Mouse (Mus musculus) right cerebral cortex, postnatal 10 days (tissue): ENCODE results near the gene Amph.

Source experiments
- DNase-seq, 2 experiments: peaks; one replicate each; pipeline ENCODE4 v3.0.0; 2021; ENCODE audit warnings: low spot score in 2 of 2

Gene Amph

DNA sequence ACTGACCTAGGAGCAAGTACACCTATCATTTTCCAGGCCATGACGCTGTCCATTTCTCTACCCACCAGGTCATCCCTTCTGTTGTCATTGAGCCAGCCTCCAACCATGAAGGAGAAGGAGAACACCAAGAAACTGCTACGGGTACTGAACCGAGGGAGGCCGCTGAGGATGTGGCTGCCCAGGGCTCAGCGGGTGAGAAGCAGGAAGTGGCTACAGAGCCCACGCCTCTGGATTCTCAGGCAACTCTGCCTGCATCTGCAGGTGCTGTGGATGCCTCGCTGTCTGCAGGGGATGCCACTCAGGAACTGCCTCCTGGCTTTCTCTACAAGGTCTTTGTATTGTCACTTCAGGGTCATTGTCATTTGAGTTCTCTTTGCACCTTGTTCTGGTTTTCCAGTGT lies 191.1 kb downstream of the Amph start:
- DNase-seq = no peak

- no peak for DNase-seq
Observed at GRCm38 (mm10) chr13:19139771-19140170, 191.8 kb downstream of the Amph start.

DNA sequence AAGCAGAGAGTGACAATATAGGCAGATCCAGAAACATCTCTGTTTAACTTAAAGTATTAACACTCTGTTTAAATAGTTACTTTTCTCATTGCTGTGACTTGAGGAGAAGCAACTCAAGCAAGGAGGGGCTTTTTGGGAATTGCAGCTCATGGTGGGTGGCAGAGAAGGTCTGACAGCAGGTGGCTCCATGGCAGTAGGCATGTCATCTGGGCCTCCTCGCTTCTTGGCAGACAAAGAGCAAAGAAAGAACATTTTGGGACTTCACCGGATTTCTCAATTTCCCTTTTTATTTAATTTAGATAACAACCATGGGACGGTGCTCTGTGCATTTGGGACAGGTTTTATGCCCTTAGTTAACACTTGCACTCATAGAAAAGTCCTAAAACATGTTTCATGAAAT lies 195.8 kb downstream of the Amph start:
- DNase-seq = no peak

GRCm38 (mm10) chr13:19147468-19147867 lies 199.5 kb downstream of the Amph start:
- DNase-seq = no peak

DNA sequence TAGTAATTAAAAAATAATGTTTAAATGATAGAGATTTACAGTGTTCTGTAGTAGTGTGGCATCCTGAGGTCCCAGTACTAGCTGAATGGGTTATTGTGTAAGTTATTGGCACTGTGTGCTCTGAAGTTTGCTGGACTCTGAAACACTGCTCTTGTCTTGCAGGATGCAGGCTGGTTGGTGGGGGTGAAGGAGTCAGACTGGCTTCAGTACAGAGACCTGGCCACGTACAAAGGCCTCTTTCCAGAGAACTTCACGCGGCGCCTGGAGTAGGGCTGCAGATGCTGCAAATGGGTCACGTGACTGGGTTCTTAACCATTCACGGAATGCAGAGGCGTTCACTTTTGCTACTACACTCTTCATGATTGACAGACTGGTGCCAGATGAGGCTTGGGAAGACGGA lies 201.6 kb downstream of the Amph start:
- DNase-seq = peak in 1 of 2 experiments; percentile 48

GRCm38 (mm10) chr13:19150438-19151301 lies 202.7 kb downstream of the Amph start:
- no peak for DNase-seq

DNA sequence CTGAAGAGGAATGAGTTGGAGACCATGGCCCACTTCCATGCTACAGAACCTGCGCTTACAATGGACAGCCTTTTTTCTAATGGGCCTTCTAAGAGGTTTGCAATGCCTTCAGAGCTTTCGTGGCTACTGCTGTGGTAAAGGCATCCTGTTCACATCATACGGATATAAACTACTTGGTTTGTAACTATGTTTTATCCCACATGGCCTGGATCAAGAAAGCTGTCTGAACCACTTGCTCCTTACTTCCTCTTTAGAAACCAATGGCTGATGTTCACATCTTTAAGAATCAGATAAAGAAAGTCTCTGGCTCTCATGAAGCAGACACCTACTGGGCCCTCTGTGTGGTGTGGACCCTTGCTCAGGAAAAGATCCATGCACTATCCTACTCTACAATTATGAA lies 204.1 kb downstream of the Amph start:
- no peak for DNase-seq

GRCm38 (mm10) chr13:19158484-19158883 lies 210.5 kb downstream of the Amph start:
- peak; percentile 63 to 74 for DNase-seq

- no peak for DNase-seq
Observed at GRCm38 (mm10) chr13:19160616-19161015, 212.6 kb downstream of the Amph start.

GRCm38 (mm10) chr13:19161111-19161510 lies 213.1 kb downstream of the Amph start:
- no peak for DNase-seq

DNA sequence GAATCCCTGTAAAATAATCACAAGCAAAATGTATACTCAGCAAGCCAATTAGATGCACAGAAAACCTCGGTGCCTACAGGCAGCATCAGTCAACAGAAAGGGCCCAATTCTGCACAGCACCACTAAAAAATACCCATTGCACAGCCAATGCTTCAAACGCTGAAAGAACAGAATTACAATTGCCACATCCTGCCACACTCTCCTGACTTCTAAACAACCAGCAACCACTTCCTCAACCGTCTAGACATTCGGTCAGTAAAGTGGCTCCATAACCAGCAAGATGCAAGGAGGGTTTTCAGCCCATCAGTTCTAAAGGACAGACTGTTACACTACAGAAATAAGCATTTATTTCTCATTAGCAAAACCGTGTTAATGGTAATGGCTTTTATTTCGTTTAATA lies 214.1 kb downstream of the Amph start:
- DNase-seq = no peak

- DNase-seq = peak; percentile 50 to 62
Observed at GRCm38 (mm10) chr13:19177662-19178259, 229.8 kb downstream of the Amph start.

DNA sequence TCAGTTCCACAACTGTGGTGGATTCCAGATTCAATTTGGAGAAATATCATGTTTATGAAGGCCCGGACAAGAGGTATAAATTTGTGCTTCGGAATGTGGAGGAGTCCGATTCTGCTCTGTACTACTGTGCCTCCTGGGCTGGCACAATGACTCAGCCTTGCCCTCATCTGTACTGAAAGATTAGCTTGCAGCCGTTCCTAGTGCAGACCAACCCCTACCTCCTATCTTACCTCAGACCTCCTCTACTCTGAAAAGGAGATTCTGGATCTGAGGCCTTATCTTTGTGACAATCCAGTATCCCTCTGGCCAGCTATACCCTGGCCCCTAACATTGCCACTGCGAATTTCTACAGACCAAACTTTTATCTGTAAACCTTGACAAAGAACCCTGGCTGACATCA lies 230.3 kb downstream of the Amph start:
- no peak for DNase-seq

DNA sequence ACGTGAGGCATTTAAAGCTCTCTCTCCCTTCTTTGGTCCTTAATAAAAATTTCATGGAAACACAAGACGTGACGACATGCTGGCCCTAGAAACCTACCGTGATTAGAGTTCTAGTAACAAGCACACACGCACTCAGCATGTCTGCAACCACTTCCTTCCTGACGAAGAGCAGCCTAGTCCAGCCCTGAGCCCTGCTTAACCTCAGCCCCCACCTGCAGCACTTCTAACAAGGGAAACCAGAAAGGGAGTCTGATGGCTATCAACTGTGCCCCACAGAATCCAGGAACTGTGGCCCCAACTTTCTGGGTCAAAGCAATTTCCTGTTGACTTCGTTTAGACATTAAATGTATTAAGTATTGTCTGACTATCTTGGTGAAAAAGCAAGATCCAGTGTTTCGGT lies 234.3 kb downstream of the Amph start:
- no peak for DNase-seq

DNA sequence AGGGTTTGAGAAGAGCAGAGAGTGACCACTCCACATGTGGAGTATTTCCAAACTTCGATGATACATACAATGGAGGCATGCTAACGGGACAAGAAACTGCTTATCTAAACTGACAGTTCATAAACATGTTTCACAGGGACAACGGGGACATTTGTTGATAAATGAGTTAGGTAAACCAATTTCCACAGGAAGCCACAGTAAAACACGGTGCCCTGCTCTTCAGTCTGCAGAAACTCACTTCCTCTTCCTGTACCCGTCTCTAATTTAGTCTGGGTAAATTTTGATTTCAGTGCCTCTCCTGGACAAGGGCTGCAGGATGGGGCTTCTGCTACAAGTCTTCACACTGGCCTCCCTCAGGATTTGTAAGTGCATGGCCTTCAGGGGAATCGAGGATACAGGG lies 242.0 kb downstream of the Amph start:
- no peak for DNase-seq

DNA sequence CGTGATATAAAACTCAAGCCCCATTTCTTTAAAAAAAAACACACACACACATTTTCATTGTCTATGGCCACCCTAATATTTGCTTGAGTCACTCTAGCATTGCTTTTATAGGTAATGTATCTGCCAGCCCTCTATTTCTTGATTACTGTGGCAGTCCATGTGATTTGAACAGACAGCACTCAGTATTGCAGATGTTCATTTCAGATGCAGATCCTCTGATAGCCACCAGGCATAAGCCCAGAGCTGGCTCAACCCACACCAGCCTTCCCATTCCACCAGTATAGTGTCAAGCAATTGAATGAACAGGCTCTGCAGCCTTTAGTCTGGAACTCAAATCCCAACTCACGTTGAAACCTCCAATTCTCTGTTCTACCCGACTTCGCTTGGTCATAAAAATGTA lies 246.8 kb downstream of the Amph start:
- no peak for DNase-seq

- DNase-seq = no peak
Observed at GRCm38 (mm10) chr13:19195456-19195855, 247.5 kb downstream of the Amph start.
